Mouse (Mus musculus) heart, adult 2 months (tissue): Measurements from ENCODE around the gene C1ra. TPM values are rescaled to one million over a fixed set of nuclear protein-coding genes. Genes with fewer than 3 reads are reported as not detected.
"Not testable (repeated sequence)": the region's sequence is repeated elsewhere in the genome, so short reads cannot be mapped to it uniquely, and the experiment has no call there.

Source experiments
- DNase-seq, 2 experiments: peaks; one replicate each; pipeline ENCODE4 v3.0.0; 2021
- H3K27ac ChIP-seq: fragments of 200-600 bp; 2 replicates; pipeline ENCODE4 v1.8.1; 2022
- H3K27me3 ChIP-seq: fragments of 200-500 bp; 2 replicates; pipeline ENCODE4 v1.6.1; 2012; ENCODE audit warnings: mild to moderate bottlenecking, low read length, inconsistent platforms, mixed read lengths; ENCODE audit not compliant: control insufficient read depth, insufficient read depth
- H3K36me3 ChIP-seq: fragments of 200-500 bp; 2 replicates; pipeline ENCODE4 v1.6.1; 2012; ENCODE audit warnings: low read length, inconsistent platforms; ENCODE audit not compliant: control insufficient read depth, insufficient read depth
- H3K4me1 ChIP-seq: fragments of 200-500 bp; 2 replicates; pipeline ENCODE4 v1.6.1; 2011; ENCODE audit warnings: low read length; ENCODE audit not compliant: control insufficient read depth, insufficient read depth
- H3K4me3 ChIP-seq: fragments of 200-600 bp; 2 replicates; pipeline ENCODE4 v1.8.1; 2022
- H3K79me2 ChIP-seq: fragments of 200-500 bp; replicated peaks from 2 replicates; pipeline ENCODE4 v1.6.1; 2012; ENCODE audit warnings: mild to moderate bottlenecking, inconsistent platforms, low read length, moderate library complexity, mixed read lengths; ENCODE audit not compliant: control insufficient read depth, insufficient read depth
- H3K9ac ChIP-seq: fragments of 200-500 bp; 2 replicates; pipeline ENCODE4 v1.6.1; 2012; ENCODE audit warnings: low read depth, mild to moderate bottlenecking, control low read depth, inconsistent platforms, low read length, mixed read lengths
- CTCF ChIP-seq: fragments of 200-600 bp; IDR thresholded peaks from 2 replicates; pipeline ENCODE4 v1.8.1; 2022; ENCODE audit warnings: antibody characterized with exemption, mild to moderate bottlenecking, moderate library complexity
- EP300 ChIP-seq: fragments of 200-500 bp; IDR thresholded peaks from 2 replicates; pipeline ENCODE4 v1.6.1; 2011; ENCODE audit warnings: low read depth, low read length, control low read depth; ENCODE audit not compliant: insufficient read depth
- POLR2A ChIP-seq: fragments of 200-500 bp; IDR thresholded peaks from 2 replicates; pipeline ENCODE4 v1.6.1; 2011; ENCODE audit warnings: mild to moderate bottlenecking, low read depth, low read length, control low read depth; ENCODE audit not compliant: insufficient read depth
- WGBS: fragments of 180-500 bp; shearing (Covaris S2); methylation state at CpG from one replicate; pipeline ENCODE4 v1.1.7; 2018; 5-methylcytosine and 5-hydroxymethylcytosine counted together
- intact Hi-C: fragments of 180-260 bp; cut with DNase I; formaldehyde crosslinking; loops from one replicate; pipeline ENCODE4 v1.15.1; 2025
- polyA plus RNA-seq: library from polyadenylated mRNA; depleted of rRNA; stranded (reverse); fragments of >200 nt; gene quantifications from 2 replicates; pipeline ENCODE4 v1.2.3, GENCODE M21; 2012; rRNA removed
- total RNA-seq, 2 experiments: library from RNA; stranded (reverse); gene quantifications; 2 replicates each; pipeline ENCODE4 v1.2.3; 2021

C1ra gene
- total and polyA plus RNA-seq, 3 experiments = 10.4 to 17.3 (median 12.2) TPM

DNA sequence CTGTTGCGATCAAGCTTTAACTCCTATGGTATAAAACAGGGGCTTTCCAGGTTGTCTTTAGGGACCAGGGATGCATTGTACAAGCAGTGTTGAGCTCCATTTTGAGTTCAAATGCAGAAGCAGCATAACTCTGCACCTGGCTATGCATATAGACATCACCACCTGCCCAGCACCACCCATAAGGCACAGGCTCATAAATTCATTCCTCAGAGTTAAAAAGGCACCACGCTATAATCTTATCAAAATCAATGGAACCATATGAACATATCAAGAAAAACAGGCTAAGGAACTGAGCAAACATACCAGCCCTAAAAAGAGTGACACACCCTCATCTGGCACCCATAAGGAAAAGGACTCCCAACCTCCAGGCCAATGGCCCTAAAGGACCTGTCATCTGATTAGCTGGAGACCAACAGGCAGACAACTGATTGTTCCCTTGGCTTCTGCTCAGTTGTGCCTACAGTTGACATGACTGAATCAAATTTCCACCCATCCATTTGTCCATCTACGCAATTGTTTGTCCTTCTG, 36.9 kb downstream of the C1ra start:
- DNase-seq = no peak
- TF ChIP-seq EP300 (no peak), CTCF (no peak), POLR2A (no peak)
- Histone ChIP-seq H3K79me2 (no peaks in the 10 kb centered on the region), H3K27me3 (no peaks in the 10 kb centered on the region), H3K36me3 (no peaks in the 10 kb centered on the region), H3K9ac (no peak overlapping the region), H3K4me3 (no peak overlapping the region), H3K4me1 (no peaks in the 10 kb centered on the region), H3K27ac (no peak overlapping the region)
- WGBS = 83% methylated on average over 3 of the region's 3 CpGs
- intact Hi-C loops = no loop called here

DNA sequence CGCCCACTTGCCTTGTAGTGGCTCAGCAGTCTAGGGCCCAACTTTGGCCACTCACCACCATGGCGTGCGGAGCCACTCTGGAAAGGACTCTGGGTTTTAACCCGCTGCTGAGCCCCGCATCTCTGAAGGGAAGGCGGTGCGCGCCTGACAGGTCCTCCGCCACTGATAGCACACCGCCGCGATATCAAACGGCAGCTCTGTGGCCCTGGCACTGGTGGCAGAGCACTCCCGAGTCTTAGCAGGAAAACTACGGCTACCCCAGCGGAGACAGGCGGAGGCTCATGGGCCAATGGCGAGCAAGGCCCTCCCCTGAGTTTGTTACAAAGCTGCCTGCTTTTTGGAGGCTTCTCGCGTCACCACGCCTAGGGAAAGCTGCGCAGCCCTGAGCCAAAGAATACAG, 40.6 kb downstream of the C1ra start:
- H3K27me3 ChIP-seq = no peaks in the 10 kb centered on the region
- 62% methylated on average over 22 of the region's 22 CpGs for WGBS
- no peaks in the 10 kb centered on the region for H3K36me3 ChIP-seq
- H3K9ac ChIP-seq = no peak overlapping the region
- no peaks in the 10 kb centered on the region for H3K4me1 ChIP-seq
- H3K79me2 ChIP-seq = no peaks in the 10 kb centered on the region
- TF ChIP-seq EP300 (no peak), CTCF (no peak), POLR2A (no peak)
- no peak overlapping the region for H3K27ac ChIP-seq
- H3K4me3 ChIP-seq = no peak overlapping the region
- peak; percentile 8 to 22 for DNase-seq
- intact Hi-C loops = no loop called here

GRCm38 (mm10) chr6:124555956-124556355, 43.8 kb downstream of the C1ra start:
- 74% methylated on average over 2 of the region's 2 CpGs for WGBS
- H3K4me3 ChIP-seq, H3K27ac ChIP-seq, H3K9ac ChIP-seq, H3K27me3 ChIP-seq, H3K36me3 ChIP-seq, H3K4me1 ChIP-seq, H3K79me2 ChIP-seq, intact Hi-C loops, DNase-seq: not testable (repeated sequence)

DNA sequence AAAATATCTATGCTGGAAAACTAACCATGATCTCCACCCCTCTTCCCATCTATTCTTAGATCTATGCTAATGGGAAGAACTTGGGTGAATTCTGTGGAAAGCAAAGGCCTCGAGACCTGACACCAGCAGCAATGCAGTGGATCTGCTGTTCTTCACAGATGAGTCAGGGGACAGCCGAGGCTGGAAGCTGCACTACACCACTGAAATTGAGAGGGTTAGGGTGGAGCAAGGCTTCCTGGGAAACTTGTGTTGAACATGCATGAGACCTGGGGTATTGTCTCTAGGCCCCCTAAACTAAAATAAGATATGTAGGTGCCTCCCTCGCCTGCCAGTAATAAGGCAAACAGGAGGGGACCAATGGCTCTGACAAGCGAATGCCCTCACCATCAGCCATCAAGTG, 49.0 kb downstream of the C1ra start:
- intact Hi-C loops, H3K79me2 ChIP-seq: not testable (repeated sequence)
- WGBS = 85% methylated on average over 4 of the region's 4 CpGs

GRCm38 (mm10) chr6:124561611-124562010, 49.4 kb downstream of the C1ra start:
- H3K27me3 ChIP-seq, H3K27ac ChIP-seq, intact Hi-C loops, H3K36me3 ChIP-seq, H3K9ac ChIP-seq, H3K79me2 ChIP-seq, H3K4me3 ChIP-seq, H3K4me1 ChIP-seq, DNase-seq: not testable (repeated sequence)
- 88% methylated on average over 2 of the region's 2 CpGs for WGBS

More for the DNA sequence above, 49.0 kb downstream of the C1ra start:
- not testable (repeated sequence) for H3K36me3 ChIP-seq, H3K27me3 ChIP-seq, DNase-seq, H3K27ac ChIP-seq, H3K4me3 ChIP-seq, H3K4me1 ChIP-seq, H3K9ac ChIP-seq

- TF ChIP-seq EP300 (no peak), CTCF (peak; percentile 96), POLR2A (no peak)
- 4% methylated on average over 8 of the region's 8 CpGs for WGBS
- no peak within 1 kb of the TSS for H3K27ac ChIP-seq
- peak; percentile 41 to 65 for DNase-seq
- no peak within 1 kb of the TSS for H3K4me3 ChIP-seq
- H3K4me1 ChIP-seq = no peaks in the 10 kb centered on the region
- H3K9ac ChIP-seq = no peak within 1 kb of the TSS
- intact Hi-C loops = loop anchor here (1.0 kb wide), 2 partner anchors 170 to 189 kb away; no protein-coding TSS in a partner anchor
- no peaks in the 10 kb centered on the region for H3K36me3 ChIP-seq
- H3K79me2 ChIP-seq = no peaks in the 10 kb centered on the region
- H3K27me3 ChIP-seq = no peaks in the 10 kb centered on the region
Observed at GRCm38 (mm10) chr6:124570026-124570425, 57.8 kb downstream of the C1ra start, which contains the start of gene C1rb. TSS of gene C1rb (plus strand) at chr6:124570294.

Other genes starting within 250 kb of the C1ra start
- gene Cd163, start 207.7 kb upstream of the C1ra start, total RNA-seq = 10 to 100 TPM; 15.7 to 16.3 TPM
- gene Cd163, start 207.7 kb upstream of the C1ra start, polyA plus RNA-seq = 2.7 and 4.3 TPM in 2 replicates
- gene Pex5, start 97.3 kb upstream of the C1ra start, total RNA-seq = 10 to 100 TPM; 21.9 to 25.7 TPM
- 20.8 and 30.1 TPM in 2 replicates for gene Pex5, start 97.3 kb upstream of the C1ra start, polyA plus RNA-seq
- 1 to 10 TPM; 1.4 to 1.9 TPM for gene Clstn3, start 47.6 kb upstream of the C1ra start, total RNA-seq
- 5.1 and 11.8 TPM in 2 replicates for gene Clstn3, start 47.6 kb upstream of the C1ra start, polyA plus RNA-seq
- 1 to 10 TPM; 1.1 to 1.2 TPM for gene C1rl, start 19.3 kb upstream of the C1ra start, total RNA-seq
- gene C1rl, start 19.3 kb upstream of the C1ra start, polyA plus RNA-seq = 1.3 and 1.5 TPM in 2 replicates
- 10 to 100 TPM; 23.0 to 25.1 TPM for gene C1s1, start 30.0 kb downstream of the C1ra start, total RNA-seq
- gene C1s1, start 30.0 kb downstream of the C1ra start, polyA plus RNA-seq = 31.0 and 39.0 TPM in 2 replicates
- 1 to 10 TPM; 1.2 to 1.8 TPM for gene C1rb, start 57.9 kb downstream of the C1ra start, total RNA-seq
- gene C1rb, start 57.9 kb downstream of the C1ra start, polyA plus RNA-seq = not detected in 2 replicates
- gene C1s2, start 123.7 kb downstream of the C1ra start, total RNA-seq = under 1 TPM; 0.26 to 0.48 TPM
- gene C1s2, start 123.7 kb downstream of the C1ra start, polyA plus RNA-seq = not detected in 2 replicates
- 10 to 100 TPM; 34.9 to 40.5 TPM for gene Lpcat3, start 150.6 kb downstream of the C1ra start, total RNA-seq
- 73.4 and 116 TPM in 2 replicates for gene Lpcat3, start 150.6 kb downstream of the C1ra start, polyA plus RNA-seq
- gene Emg1, start 199.8 kb downstream of the C1ra start, total RNA-seq = 10 to 100 TPM; 71.4 to 78.8 TPM
- gene Emg1, start 199.8 kb downstream of the C1ra start, polyA plus RNA-seq = 51.8 and 79.0 TPM in 2 replicates
- gene Phb2, start 199.9 kb downstream of the C1ra start, total RNA-seq = 100 to 1,000 TPM; 260 to 292 TPM
- 184 and 200 TPM in 2 replicates for gene Phb2, start 199.9 kb downstream of the C1ra start, polyA plus RNA-seq
- gene Ptpn6, start 226.3 kb downstream of the C1ra start, total RNA-seq = 1 to 10 TPM; 3.1 to 4.4 TPM
- gene Ptpn6, start 226.3 kb downstream of the C1ra start, polyA plus RNA-seq = 4.5 and 8.2 TPM in 2 replicates
- gene Grcc10, start 229.0 kb downstream of the C1ra start, total RNA-seq = 100 to 1,000 TPM; 280 to 314 TPM
- gene Grcc10, start 229.0 kb downstream of the C1ra start, polyA plus RNA-seq = 296 and 328 TPM in 2 replicates
- 1 to 10 TPM in 1 of 2 experiments, not detected in 1; 1.9 TPM for gene Gm45234, start 243.6 kb downstream of the C1ra start, total RNA-seq
- not detected in 2 replicates for gene Gm45234, start 243.6 kb downstream of the C1ra start, polyA plus RNA-seq
- 10 to 100 TPM; 44.3 to 47.8 TPM for gene Atn1, start 244.1 kb downstream of the C1ra start, total RNA-seq
- 24.5 and 32.8 TPM in 2 replicates for gene Atn1, start 244.1 kb downstream of the C1ra start, polyA plus RNA-seq